Mouse (Mus musculus): Measurements from ENCODE around the gene Gsn.

The Gsn gene

DNA sequence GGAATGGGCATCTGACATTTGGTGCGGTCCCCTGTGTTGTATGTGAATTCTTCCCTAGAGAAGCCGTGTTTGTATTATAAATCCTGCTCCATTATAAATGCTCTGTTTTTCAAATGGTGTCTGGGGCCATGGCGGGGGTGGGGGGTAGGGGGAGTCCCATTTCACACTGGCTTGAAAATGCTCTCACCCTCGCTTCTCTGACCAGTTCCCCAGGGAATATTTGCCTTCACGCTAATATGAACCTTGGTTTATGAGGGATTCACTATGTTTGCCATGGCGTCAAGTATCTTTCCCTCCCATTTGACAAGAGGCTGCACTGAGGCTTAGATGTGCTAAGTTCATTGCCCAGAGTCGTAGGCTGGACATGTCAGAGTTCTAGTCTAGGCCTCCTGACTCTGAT, 718 bp upstream of the Gsn start:
- no peak for DNase-seq

DNA sequence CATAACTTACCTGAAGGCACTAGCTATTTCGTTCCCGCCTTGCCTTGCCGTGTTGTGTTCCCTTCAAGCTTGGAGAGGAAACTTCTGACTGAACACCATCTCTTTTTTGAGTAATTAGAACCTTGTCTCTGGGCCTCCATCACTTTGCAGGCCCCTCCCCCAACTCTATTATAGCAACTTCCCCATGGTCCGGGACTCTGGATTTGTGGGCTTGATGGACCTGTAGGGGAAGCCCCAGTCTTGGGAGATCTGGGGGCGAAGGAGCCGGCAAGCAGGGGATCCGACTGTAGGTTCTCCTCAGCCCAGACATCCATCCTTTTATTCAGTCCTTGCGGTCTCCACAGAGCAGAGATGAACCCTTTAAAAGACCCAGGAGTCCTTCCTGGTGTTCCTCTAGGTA, 752 bp downstream of the Gsn start:
- no peak for DNase-seq

DNA sequence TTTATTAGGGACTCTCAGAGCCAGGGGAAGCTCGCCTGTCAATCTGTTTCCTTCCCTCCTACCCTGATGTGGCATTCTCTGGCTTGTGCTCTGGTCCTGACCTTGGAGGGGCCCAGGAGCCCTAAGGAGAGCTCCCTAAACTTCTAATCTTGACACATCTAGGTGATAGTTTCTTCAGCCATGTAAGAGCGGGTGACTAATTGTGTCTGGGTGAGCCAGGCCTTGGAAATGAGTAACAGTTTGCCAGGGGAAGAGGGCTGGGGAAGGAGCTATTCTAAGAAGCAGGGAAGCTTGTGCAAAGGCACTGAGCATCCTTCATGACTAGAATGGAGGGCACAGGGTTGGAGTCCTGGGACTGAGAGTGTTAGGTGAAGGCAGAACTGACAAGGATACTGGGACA, 1.7 kb downstream of the Gsn start:
- DNase-seq = no peak

DNA sequence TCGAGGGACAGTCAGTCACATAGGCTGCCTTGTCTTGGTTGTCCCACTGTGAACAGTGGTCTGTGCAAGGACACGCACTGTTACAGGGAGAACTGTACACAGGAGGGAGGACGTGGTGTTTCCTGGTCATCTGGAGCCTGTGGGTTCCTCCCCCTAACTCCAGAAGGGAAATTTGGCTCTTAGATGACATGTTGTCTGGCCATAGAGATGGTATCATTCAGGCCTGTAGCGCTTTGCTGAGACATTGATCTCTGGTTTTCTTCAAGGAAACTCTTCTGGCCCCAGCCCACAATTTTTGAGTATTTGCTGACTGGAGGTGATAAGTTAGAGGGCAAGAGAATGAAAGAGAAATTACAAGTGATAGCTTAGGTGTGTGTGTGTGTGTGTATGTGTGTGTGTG, 2.4 kb downstream of the Gsn start:
- DNase-seq = no peak

- DNase-seq = no peak
Measured at GRCm38 (mm10) chr2:35259338-35260080, 3.3 kb downstream of the Gsn start.

- DNase-seq = no peak
Measured at GRCm38 (mm10) chr2:35260291-35260690, 4.1 kb downstream of the Gsn start.

DNA sequence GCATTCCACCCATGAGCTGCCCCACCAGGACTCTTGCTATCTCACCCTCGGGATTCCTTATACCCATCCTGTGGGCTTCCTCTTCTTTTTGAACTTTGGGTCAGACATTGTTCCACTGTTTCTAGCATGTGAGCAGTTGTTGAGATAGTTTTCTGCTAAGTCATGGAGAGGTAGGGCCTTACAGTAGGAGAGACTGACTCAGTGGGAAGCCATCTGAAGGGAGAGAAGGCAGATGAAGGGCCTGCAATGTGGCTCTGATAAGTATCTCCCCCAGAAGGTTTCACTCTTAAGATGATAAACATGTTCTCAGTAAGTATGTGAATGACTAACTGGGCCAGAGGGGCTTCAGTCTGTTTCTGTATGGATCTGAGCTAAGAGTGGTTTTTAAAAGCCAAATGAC, 7.9 kb downstream of the Gsn start:
- DNase-seq = no peak

DNA sequence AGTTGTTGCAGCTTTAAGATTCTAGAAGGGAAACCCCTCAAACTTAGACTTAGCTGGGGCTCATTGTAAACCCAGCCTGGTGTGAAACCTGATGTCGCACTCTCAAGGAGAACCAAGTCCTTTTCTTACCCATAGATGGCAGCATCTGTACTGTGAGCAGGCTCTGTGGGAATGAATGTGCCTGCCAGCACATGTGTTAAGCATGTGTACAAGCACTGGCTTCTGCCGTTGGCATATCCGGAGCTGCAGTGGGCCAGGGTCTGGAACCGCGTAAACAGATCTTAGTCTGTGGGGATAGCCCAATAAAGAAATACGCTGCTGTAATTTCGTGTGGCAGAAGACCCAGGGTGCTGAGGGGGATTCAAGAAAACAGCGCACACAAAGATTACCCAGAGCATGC, 9.1 kb downstream of the Gsn start:
- no peak for DNase-seq

DNA sequence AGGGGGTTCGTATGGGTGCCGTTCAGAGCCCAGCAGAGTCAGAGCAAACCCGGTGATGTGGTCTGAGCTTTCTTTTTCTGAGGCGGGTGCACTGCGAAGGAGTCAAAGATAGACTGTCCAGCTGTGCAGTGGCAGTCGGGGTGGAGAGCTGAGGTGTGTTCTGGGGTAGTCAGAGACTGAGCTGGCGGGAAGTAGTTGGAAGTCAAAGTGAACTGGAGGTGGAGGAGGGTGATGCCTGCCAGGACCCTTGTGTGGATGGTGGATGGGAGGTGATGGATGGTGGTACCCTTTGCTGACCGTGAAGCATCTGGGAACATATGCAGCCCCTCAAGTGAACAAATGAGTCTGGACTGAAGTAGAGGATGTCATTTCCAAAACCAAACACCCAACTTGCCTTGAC, 9.6 kb downstream of the Gsn start:
- DNase-seq = no peak

- DNase-seq = no peak
Measured at GRCm38 (mm10) chr2:35266251-35266905, 10.2 kb downstream of the Gsn start.

DNA sequence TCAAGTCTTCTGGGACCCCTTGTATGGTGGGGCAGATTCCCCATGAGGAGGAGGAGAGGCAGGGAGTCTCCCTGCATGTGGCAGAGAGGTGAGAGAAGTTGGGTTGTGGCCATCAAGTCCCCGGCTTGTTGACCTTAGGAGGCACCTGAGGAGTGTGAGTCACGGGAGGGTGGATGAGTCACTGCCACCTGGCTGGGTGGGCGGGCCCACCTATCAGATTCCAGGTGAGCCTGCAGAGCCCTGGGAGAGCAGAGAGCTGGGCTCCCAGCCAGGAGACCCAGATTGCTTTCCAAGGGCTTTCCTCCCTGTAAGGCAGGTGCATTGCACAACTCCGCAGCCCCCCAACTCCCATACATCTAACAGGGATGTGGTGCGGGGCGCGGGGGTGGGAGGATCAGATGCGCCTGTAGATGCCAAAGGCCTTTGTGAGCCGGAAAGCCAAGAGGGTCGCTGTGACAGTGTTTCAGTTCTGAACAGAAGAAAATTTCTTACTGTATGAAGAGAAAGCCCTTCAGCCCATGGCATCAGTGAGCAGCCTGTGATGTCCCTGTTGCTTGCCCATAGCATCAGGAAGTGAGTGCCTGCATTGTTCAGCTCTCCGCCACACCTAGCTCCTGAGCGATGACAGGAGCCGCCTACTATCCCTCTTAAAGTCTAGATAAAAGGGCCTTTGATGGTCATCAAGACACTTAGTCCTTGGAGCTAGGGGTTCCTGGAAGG, 11.1 kb downstream of the Gsn start:
- no peak for DNase-seq

DNA sequence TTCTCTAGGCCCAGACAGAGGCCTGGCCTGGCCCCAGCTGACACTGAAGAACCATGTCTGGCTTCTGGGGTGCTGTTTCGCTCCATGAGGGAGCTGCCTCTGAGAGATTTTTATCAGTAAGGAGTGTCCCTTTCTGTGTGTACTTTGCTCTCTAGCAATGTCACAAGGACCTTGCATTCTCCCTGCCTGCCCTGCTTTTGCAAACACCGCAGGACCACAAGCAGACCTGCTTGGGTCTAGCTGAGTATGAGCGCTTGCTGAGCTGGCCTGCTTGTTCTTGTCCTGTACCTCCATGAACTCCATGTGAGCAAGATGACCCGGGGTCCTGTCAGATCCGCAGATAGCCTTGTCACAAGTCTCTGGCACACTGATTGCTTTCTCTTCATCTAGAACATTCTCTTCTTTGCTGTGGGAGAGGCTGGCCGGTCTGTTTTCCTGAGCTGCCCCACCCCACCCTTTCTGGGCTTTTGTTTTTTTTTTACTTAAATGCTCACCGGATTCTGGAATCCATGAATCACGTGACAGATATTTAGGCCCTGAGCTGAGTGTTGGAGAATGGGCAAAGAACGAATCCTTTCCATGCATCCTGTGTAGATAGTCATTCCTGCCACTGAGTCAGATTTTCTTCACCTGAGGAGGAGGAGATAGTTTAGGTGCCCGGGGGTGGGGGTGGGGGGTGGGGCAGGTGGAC, 11.8 kb downstream of the Gsn start:
- DNase-seq = no peak

DNA sequence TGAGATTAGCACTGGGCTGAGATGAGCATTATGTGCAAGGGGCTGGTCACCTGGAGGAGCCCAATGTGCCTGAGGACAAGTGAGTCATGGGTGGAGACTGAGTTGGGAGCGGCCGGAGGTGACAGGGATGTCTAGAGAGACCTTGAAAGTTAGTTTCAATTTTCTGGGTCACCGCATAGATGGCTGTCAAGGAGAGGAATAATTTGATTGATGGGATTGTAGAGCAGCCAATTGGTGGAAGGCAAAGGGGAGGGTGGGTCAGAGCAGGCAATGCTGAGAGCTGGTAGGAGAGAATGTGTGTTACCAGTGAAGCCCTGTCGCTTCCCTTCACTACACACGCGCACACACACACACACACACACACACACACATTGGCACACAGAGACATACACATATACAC, 13.0 kb downstream of the Gsn start:
- DNase-seq = no peak

GRCm38 (mm10) chr2:35269716-35270260, 13.6 kb downstream of the Gsn start:
- DNase-seq = no peak

GRCm38 (mm10) chr2:35270531-35270984, 14.4 kb downstream of the Gsn start:
- peak; percentile 48 to 51 for DNase-seq

- no peak for DNase-seq
Measured at GRCm38 (mm10) chr2:35271817-35272216, 15.6 kb downstream of the Gsn start.

GRCm38 (mm10) chr2:35272881-35273280, 16.7 kb downstream of the Gsn start:
- no peak for DNase-seq

DNA sequence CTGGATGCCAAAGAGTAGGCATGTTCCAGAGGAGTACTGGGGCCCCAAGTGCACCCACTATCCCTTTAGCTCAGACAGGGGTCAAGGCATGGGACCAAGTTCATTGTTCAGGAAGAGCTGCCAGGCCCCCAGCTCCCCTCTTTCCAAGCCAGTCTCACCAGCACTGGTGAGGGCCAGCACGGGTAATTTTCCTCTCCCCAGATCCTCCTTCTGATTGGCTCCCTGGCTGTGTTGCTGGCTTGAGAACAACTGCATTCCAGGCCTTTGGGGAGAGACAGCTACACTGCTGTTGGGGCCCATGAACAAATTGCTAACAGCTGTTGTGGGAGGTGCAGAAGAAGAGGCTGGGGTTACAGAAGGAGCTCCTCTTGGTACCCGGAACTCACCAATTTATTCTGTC, 17.4 kb downstream of the Gsn start:
- no peak for DNase-seq

GRCm38 (mm10) chr2:35277686-35278085, 21.5 kb downstream of the Gsn start:
- DNase-seq = no peak

GRCm38 (mm10) chr2:35278371-35279210, 22.4 kb downstream of the Gsn start:
- no peak for DNase-seq

GRCm38 (mm10) chr2:35280001-35280400, 23.8 kb downstream of the Gsn start:
- DNase-seq = no peak

DNA sequence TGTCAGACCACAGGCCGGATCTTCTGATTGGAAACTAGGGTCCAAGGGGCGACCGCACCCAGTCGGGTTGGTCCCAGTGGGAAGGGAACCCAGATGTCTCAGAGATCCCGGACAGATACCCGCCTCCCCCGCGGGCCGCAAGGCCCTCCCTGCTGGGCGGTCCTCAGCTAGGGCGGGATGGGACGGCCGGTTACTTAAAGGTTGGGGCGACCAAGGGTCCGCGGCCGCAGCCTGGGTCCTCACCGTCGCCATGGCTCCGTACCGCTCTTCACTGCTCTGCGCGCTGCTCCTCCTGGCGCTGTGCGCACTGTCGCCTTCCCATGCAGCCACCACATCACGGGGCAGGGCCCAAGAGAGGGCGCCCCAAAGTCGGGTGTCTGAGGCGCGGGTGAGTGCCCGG, 26.0 kb downstream of the Gsn start:
- no peak for DNase-seq

Data from cerebellum, postnatal 36 days (tissue).